Mouse (Mus musculus): ENCODE measurements around the gene Rgs3. TPM values are rescaled to one million over a fixed set of nuclear protein-coding genes. Genes with fewer than 3 reads are reported as not detected.

Gene Rgs3
- polyA plus RNA-seq, 1 experiment from 2014 or later = 49.1 TPM

- peak overlapping the region; percentile 60 for H3K27ac ChIP-seq (replicated peaks; ENCODE audit: low read depth, low read length)
- 0 out of 2 replicates have a peak overlapping the region, but pooled peaks have one; percentile 12 for H3K4me2 ChIP-seq (ENCODE audit: low read length)
- ATAC-seq (ENCODE audit: low FRiP score, low TSS enrichment) (peak; percentile 67), DNase-seq (peak; percentile 74)
- H3K27me3 ChIP-seq (ENCODE audit: control insufficient read depth, insufficient read depth, low read length) = no peaks in the 10 kb centered on the region
- no peak overlapping the region for H3K9ac ChIP-seq (replicated peaks; ENCODE audit: low read length)
- no peaks in the 10 kb centered on the region for H3K9me3 ChIP-seq (ENCODE audit: control insufficient read depth, low read length)
- WGBS = 38% methylated on average over 22 of the region's 22 CpGs
- no peak overlapping the region for H3K4me3 ChIP-seq (replicated peaks; ENCODE audit: low read depth, low read length)
- peaks cover 28% of the 10 kb centered on the region for H3K4me1 ChIP-seq (ENCODE audit: control insufficient read depth, insufficient read depth, low read length)
- H3K36me3 ChIP-seq (ENCODE audit: control insufficient read depth, insufficient read depth, low read length) = no peaks in the 10 kb centered on the region
Observed at GRCm38 (mm10) chr4:62612601-62613501, 53.2 kb downstream of the Rgs3 start.

- 72% methylated on average over 13 of the region's 13 CpGs for WGBS
- H3K27me3 ChIP-seq (ENCODE audit: control insufficient read depth, insufficient read depth, low read length) = no peaks in the 10 kb centered on the region
- H3K4me3 ChIP-seq (replicated peaks; ENCODE audit: low read depth, low read length) = no peak overlapping the region
- H3K4me1 ChIP-seq (ENCODE audit: control insufficient read depth, insufficient read depth, low read length) = peaks cover 28% of the 10 kb centered on the region
- DNase-seq (no peak), ATAC-seq (ENCODE audit: low FRiP score, low TSS enrichment) (no peak)
- H3K9ac ChIP-seq (replicated peaks; ENCODE audit: low read length) = no peak overlapping the region
- no peaks in the 10 kb centered on the region for H3K36me3 ChIP-seq (ENCODE audit: control insufficient read depth, insufficient read depth, low read length)
- H3K9me3 ChIP-seq (ENCODE audit: control insufficient read depth, low read length) = no peaks in the 10 kb centered on the region
- H3K4me2 ChIP-seq (ENCODE audit: low read length) = no peak overlapping the region
- H3K27ac ChIP-seq (replicated peaks; ENCODE audit: low read depth, low read length) = peak overlapping the region; percentile 60
Observed at GRCm38 (mm10) chr4:62613646-62614365, 54.2 kb downstream of the Rgs3 start.

GRCm38 (mm10) chr4:62617856-62618440, 58.3 kb downstream of the Rgs3 start:
- Histone ChIP-seq H3K4me3 (replicated peaks; ENCODE audit: low read depth, low read length) (no peak overlapping the region), H3K9me3 (ENCODE audit: control insufficient read depth, low read length) (no peaks in the 10 kb centered on the region), H3K9ac (replicated peaks; ENCODE audit: low read length) (no peak overlapping the region), H3K4me1 (ENCODE audit: control insufficient read depth, insufficient read depth, low read length) (peaks cover 35% of the 10 kb centered on the region), H3K27me3 (ENCODE audit: control insufficient read depth, insufficient read depth, low read length) (no peaks in the 10 kb centered on the region), H3K36me3 (ENCODE audit: control insufficient read depth, insufficient read depth, low read length) (no peaks in the 10 kb centered on the region), H3K27ac (replicated peaks; ENCODE audit: low read depth, low read length) (peak overlapping the region; percentile 83; the same call in 1 of the 2 replicates), H3K4me2 (ENCODE audit: low read length) (no peak overlapping the region)
- no peak for DNase-seq
- no peak for ATAC-seq (ENCODE audit: low FRiP score, low TSS enrichment)
- 82% methylated on average over 9 of the region's 9 CpGs for WGBS

GRCm38 (mm10) chr4:62619232-62619964, 59.8 kb downstream of the Rgs3 start:
- ATAC-seq (ENCODE audit: low FRiP score, low TSS enrichment) (peak; percentile 54), DNase-seq (peak; percentile 75)
- Histone ChIP-seq H3K27me3 (ENCODE audit: control insufficient read depth, insufficient read depth, low read length) (no peaks in the 10 kb centered on the region), H3K4me3 (replicated peaks; ENCODE audit: low read depth, low read length) (peak overlapping the region; percentile 4; the same call in 1 of the 2 replicates), H3K36me3 (ENCODE audit: control insufficient read depth, insufficient read depth, low read length) (no peaks in the 10 kb centered on the region), H3K27ac (replicated peaks; ENCODE audit: low read depth, low read length) (peak overlapping the region; percentile 83), H3K9ac (replicated peaks; ENCODE audit: low read length) (peak overlapping the region; percentile 31), H3K4me1 (ENCODE audit: control insufficient read depth, insufficient read depth, low read length) (peaks cover 24% of the 10 kb centered on the region), H3K4me2 (ENCODE audit: low read length) (peak overlapping the region; percentile 48), H3K9me3 (ENCODE audit: control insufficient read depth, low read length) (no peaks in the 10 kb centered on the region)
- 6% methylated on average over 16 of the region's 16 CpGs for WGBS

GRCm38 (mm10) chr4:62619965-62620244, 60.3 kb downstream of the Rgs3 start:
- ATAC-seq (ENCODE audit: low FRiP score, low TSS enrichment) = no peak
- H3K27me3 ChIP-seq (ENCODE audit: control insufficient read depth, insufficient read depth, low read length) = no peaks in the 10 kb centered on the region
- H3K4me2 ChIP-seq (ENCODE audit: low read length) = peak overlapping the region; percentile 48
- H3K9ac ChIP-seq (replicated peaks; ENCODE audit: low read length) = peak overlapping the region; percentile 31
- no peak for DNase-seq
- H3K9me3 ChIP-seq (ENCODE audit: control insufficient read depth, low read length) = no peaks in the 10 kb centered on the region
- peaks cover 29% of the 10 kb centered on the region for H3K4me1 ChIP-seq (ENCODE audit: control insufficient read depth, insufficient read depth, low read length)
- H3K27ac ChIP-seq (replicated peaks; ENCODE audit: low read depth, low read length) = peak overlapping the region; percentile 83
- 0 out of 2 replicates have a peak overlapping the region, but pooled peaks have one; percentile 4 for H3K4me3 ChIP-seq (replicated peaks; ENCODE audit: low read depth, low read length)
- WGBS = 86% methylated on average over 3 of the region's 3 CpGs
- H3K36me3 ChIP-seq (ENCODE audit: control insufficient read depth, insufficient read depth, low read length) = no peaks in the 10 kb centered on the region

GRCm38 (mm10) chr4:62621151-62621550, 61.5 kb downstream of the Rgs3 start:
- Histone ChIP-seq H3K4me3 (replicated peaks; ENCODE audit: low read depth, low read length) (no peak overlapping the region), H3K27ac (replicated peaks; ENCODE audit: low read depth, low read length) (no peak overlapping the region), H3K9me3 (ENCODE audit: control insufficient read depth, low read length) (no peaks in the 10 kb centered on the region), H3K4me2 (ENCODE audit: low read length) (0 out of 2 replicates have a peak overlapping the region, but pooled peaks have one; percentile 3), H3K4me1 (ENCODE audit: control insufficient read depth, insufficient read depth, low read length) (peaks cover 34% of the 10 kb centered on the region), H3K27me3 (ENCODE audit: control insufficient read depth, insufficient read depth, low read length) (no peaks in the 10 kb centered on the region), H3K9ac (replicated peaks; ENCODE audit: low read length) (no peak overlapping the region), H3K36me3 (ENCODE audit: control insufficient read depth, insufficient read depth, low read length) (no peaks in the 10 kb centered on the region)
- WGBS = 94% methylated on average over 9 of the region's 9 CpGs
- ATAC-seq (ENCODE audit: low FRiP score, low TSS enrichment) (no peak), DNase-seq (no peak)

- H3K4me3 ChIP-seq (replicated peaks; ENCODE audit: low read depth, low read length) = no peak overlapping the region
- DNase-seq = no peak
- peaks cover 37% of the 10 kb centered on the region for H3K4me1 ChIP-seq (ENCODE audit: control insufficient read depth, insufficient read depth, low read length)
- no peaks in the 10 kb centered on the region for H3K9me3 ChIP-seq (ENCODE audit: control insufficient read depth, low read length)
- WGBS = 78% methylated on average over 14 of the region's 14 CpGs
- H3K27ac ChIP-seq (replicated peaks; ENCODE audit: low read depth, low read length) = peak overlapping the region; percentile 43; the same call in 1 of the 2 replicates
- no peaks in the 10 kb centered on the region for H3K27me3 ChIP-seq (ENCODE audit: control insufficient read depth, insufficient read depth, low read length)
- ATAC-seq (ENCODE audit: low FRiP score, low TSS enrichment) = no peak
- H3K4me2 ChIP-seq (ENCODE audit: low read length) = no peak overlapping the region
- no peak overlapping the region for H3K9ac ChIP-seq (replicated peaks; ENCODE audit: low read length)
- H3K36me3 ChIP-seq (ENCODE audit: control insufficient read depth, insufficient read depth, low read length) = no peaks in the 10 kb centered on the region
Observed at GRCm38 (mm10) chr4:62621880-62622675, 62.4 kb downstream of the Rgs3 start.

Data from midbrain, embryonic 14.5 days (tissue).